Mouse (Mus musculus) kidney, embryonic 16.5 days (tissue): ENCODE data around the gene Foxd3. TPM values are rescaled to one million over a fixed set of nuclear protein-coding genes. Genes with fewer than 3 reads are reported as not detected.

Experiments
- ATAC-seq: fragments of 200-750 bp; cut with Nextera tagmentation; 2 replicates; pipeline ENCODE4 v1.8.0; 2017; ENCODE audit warnings: moderate TSS enrichment; ENCODE audit not compliant: low FRiP score, low TSS enrichment
- H3K27ac ChIP-seq: fragments of 300-500 bp; sonication (generic); 2 replicates; pipeline ENCODE4 v1.5.1; 2014; ENCODE audit warnings: low read length
- H3K27me3 ChIP-seq: fragments of 300-500 bp; sonication (generic); 2 replicates; pipeline ENCODE4 v1.6.1; 2014; ENCODE audit warnings: low read length, control low read depth, mixed read lengths; ENCODE audit not compliant: insufficient read depth
- H3K36me3 ChIP-seq: fragments of 300-500 bp; sonication (generic); 2 replicates; pipeline ENCODE4 v1.6.1; 2014; ENCODE audit warnings: low read length, control low read depth, mixed read lengths; ENCODE audit not compliant: insufficient read depth
- H3K4me1 ChIP-seq: fragments of 300-500 bp; sonication (generic); 2 replicates; pipeline ENCODE4 v1.6.1; 2014; ENCODE audit warnings: low read length, control low read depth, mixed read lengths; ENCODE audit not compliant: insufficient read depth
- H3K4me2 ChIP-seq: fragments of 300-500 bp; sonication (generic); replicated peaks from 2 replicates; pipeline ENCODE4 v1.6.1; 2014; ENCODE audit warnings: low read depth, low read length
- H3K4me3 ChIP-seq: fragments of 300-500 bp; sonication (generic); 2 replicates; pipeline ENCODE4 v1.5.1; 2014; ENCODE audit warnings: mild to moderate bottlenecking, low read length
- H3K9ac ChIP-seq: fragments of 300-500 bp; sonication (generic); replicated peaks from 2 replicates; pipeline ENCODE4 v1.6.1; 2014; ENCODE audit warnings: low read length
- H3K9me3 ChIP-seq: fragments of 300-500 bp; sonication (generic); 2 replicates; pipeline ENCODE4 v1.6.1; 2016; ENCODE audit warnings: low read length, control low read depth
- WGBS: fragments of 180-500 bp; shearing (Covaris S2); extraction: QIAGEN DNeasy Blood & Tissue Kit; methylation state at CpG from one replicate; pipeline ENCODE4 v1.1.7; 2014; 5-methylcytosine and 5-hydroxymethylcytosine counted together
- polyA plus RNA-seq: library from polyadenylated mRNA; unstranded; fragments of >200 nt; fragmentation: Nextera tagmentation; extraction: Ambion mirVana; gene quantifications from 2 replicates; pipeline ENCODE4 v1.2.1, GENCODE M21; 2015

Gene Foxd3
- polyA plus RNA-seq, 1 experiment from 2014 or later: 0.09 TPM

DNA sequence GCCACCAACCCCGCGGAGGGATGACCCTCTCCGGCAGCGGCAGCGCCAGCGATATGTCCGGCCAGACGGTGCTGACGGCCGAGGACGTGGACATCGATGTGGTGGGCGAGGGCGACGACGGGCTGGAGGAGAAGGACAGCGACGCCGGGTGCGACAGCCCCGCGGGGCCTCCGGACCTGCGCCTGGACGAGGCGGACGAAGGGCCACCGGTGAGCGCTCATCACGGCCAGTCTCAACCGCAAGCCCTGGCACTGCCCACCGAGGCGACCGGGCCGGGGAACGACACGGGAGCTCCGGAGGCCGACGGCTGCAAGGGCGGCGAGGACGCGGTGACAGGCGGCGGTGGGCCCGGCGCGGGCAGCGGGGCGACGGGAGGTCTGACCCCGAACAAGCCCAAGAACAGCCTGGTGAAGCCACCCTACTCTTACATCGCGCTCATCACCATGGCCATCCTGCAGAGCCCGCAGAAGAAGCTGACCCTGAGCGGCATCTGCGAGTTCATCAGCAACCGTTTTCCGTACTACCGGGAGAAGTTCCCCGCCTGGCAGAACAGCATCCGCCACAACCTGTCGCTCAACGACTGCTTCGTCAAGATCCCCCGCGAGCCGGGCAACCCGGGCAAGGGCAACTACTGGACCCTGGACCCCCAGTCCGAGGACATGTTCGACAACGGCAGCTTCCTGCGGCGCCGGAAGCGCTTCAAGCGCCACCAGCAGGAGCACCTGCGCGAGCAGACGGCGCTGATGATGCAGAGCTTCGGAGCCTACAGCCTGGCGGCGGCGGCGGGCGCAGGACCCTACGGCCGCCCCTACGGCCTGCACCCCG, 718 bp downstream of the Foxd3 start:
- no peak overlapping the region for H3K27ac ChIP-seq
- peaks cover 18% of the 10 kb centered on the region for H3K4me1 ChIP-seq
- WGBS: under 1% methylated on average over 89 of the region's 92 CpGs
- peaks cover 93% of the 10 kb centered on the region for H3K27me3 ChIP-seq
- peak; percentile 36; the same call in 1 of the 2 replicates for ATAC-seq
- peak overlapping the region; percentile 49 for H3K4me2 ChIP-seq
- no peak overlapping the region for H3K9ac ChIP-seq
- H3K36me3 ChIP-seq: no peaks in the 10 kb centered on the region
- no peaks in the 10 kb centered on the region for H3K9me3 ChIP-seq
- H3K4me3 ChIP-seq: peak overlapping the region; percentile 40

DNA sequence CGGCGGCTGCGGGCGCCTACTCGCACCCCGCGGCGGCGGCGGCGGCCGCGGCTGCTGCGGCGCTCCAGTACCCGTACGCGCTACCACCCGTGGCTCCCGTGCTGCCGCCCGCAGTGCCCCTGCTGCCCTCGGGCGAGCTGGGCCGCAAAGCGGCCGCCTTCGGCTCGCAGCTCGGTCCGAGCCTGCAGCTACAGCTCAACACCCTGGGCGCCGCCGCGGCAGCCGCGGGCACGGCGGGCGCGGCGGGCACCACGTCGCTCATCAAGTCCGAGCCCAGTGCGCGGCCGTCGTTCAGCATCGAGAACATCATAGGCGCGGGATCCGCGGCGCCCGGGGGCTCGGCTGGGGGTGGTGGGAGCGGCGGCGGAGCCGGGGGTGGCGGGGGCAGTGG, 1.3 kb downstream of the Foxd3 start:
- H3K4me3 ChIP-seq: peak overlapping the region; percentile 40
- H3K27me3 ChIP-seq: peaks cover 93% of the 10 kb centered on the region
- no peak overlapping the region for H3K27ac ChIP-seq
- H3K9me3 ChIP-seq: no peaks in the 10 kb centered on the region
- peaks cover 18% of the 10 kb centered on the region for H3K4me1 ChIP-seq
- ATAC-seq: 0 out of 2 replicates have a peak, but pooled peaks have one; percentile 11
- peak overlapping the region; percentile 49 for H3K4me2 ChIP-seq
- H3K36me3 ChIP-seq: no peaks in the 10 kb centered on the region
- WGBS: under 1% methylated on average over 24 of the region's 62 CpGs
- no peak overlapping the region for H3K9ac ChIP-seq

- Histone ChIP-seq H3K4me2 (peak overlapping the region; percentile 49), H3K4me1 (peaks cover 21% of the 10 kb centered on the region), H3K27me3 (peaks cover 93% of the 10 kb centered on the region), H3K4me3 (peak overlapping the region; percentile 40), H3K36me3 (no peaks in the 10 kb centered on the region), H3K9ac (no peak overlapping the region), H3K27ac (no peak overlapping the region), H3K9me3 (no peaks in the 10 kb centered on the region)
- ATAC-seq: peak; percentile 40; the same call in 1 of the 2 replicates
- under 1% methylated on average over 30 of the region's 41 CpGs for WGBS
Measured at GRCm38 (mm10) chr4:99657831-99658470, 1.9 kb downstream of the Foxd3 start.

- Histone ChIP-seq H3K9me3 (no peaks in the 10 kb centered on the region), H3K4me2 (no peak overlapping the region), H3K36me3 (no peaks in the 10 kb centered on the region), H3K27ac (no peak overlapping the region), H3K4me3 (no peak overlapping the region), H3K9ac (no peak overlapping the region), H3K27me3 (peaks cover 95% of the 10 kb centered on the region), H3K4me1 (peaks cover 21% of the 10 kb centered on the region)
- WGBS: 20% methylated on average over 6 of the region's 6 CpGs
- no peak for ATAC-seq
Measured at GRCm38 (mm10) chr4:99658881-99659280, 2.8 kb downstream of the Foxd3 start.

DNA sequence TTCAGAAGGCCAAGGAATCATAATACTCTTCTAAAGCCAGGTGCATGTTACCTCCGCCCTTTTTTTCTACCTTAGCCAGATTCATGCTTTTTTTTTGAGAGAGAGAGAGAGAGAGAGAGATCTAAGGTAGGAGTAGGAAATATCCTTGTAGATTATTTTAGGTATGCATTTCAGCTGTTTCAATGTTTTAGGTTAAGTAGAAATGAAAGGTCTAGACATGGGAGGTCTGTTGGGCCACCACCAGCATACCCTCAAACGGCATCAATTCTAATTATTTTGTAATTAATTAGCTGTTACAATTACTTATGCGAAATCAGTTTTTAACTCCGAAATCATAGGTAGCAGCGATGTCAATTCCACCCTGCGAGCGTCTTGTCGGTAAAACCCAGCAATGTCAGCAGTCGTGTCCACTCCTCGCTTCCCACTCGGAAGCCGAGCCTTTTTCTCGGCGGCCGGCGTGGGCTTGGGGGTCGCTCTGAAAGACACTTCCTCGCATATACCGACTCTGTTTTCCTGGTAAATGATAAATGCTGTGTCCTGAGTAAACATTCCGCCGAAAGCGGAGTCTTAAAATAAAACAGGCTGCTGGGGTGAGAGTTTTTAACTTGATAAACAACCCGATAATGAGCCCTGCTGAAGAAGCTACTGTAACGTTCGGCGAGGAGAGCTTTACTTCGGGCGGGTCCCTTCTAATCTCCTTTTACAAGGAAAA, 3.4 kb downstream of the Foxd3 start:
- Histone ChIP-seq H3K36me3 (no peaks in the 10 kb centered on the region), H3K27me3 (peaks cover 94% of the 10 kb centered on the region), H3K9me3 (no peaks in the 10 kb centered on the region), H3K4me1 (peaks cover 21% of the 10 kb centered on the region), H3K9ac (no peak overlapping the region), H3K4me3 (no peak overlapping the region), H3K4me2 (no peak overlapping the region), H3K27ac (no peak overlapping the region)
- ATAC-seq: no peak
- 1% methylated on average over 28 of the region's 28 CpGs for WGBS

GRCm38 (mm10) chr4:99660073-99660611, 4.0 kb downstream of the Foxd3 start:
- no peak overlapping the region for H3K4me3 ChIP-seq
- WGBS: 2% methylated on average over 20 of the region's 20 CpGs
- H3K4me2 ChIP-seq: no peak overlapping the region
- no peaks in the 10 kb centered on the region for H3K36me3 ChIP-seq
- peaks cover 21% of the 10 kb centered on the region for H3K4me1 ChIP-seq
- no peak for ATAC-seq
- H3K27me3 ChIP-seq: peaks cover 94% of the 10 kb centered on the region
- H3K9ac ChIP-seq: no peak overlapping the region
- no peak overlapping the region for H3K27ac ChIP-seq
- H3K9me3 ChIP-seq: no peaks in the 10 kb centered on the region

DNA sequence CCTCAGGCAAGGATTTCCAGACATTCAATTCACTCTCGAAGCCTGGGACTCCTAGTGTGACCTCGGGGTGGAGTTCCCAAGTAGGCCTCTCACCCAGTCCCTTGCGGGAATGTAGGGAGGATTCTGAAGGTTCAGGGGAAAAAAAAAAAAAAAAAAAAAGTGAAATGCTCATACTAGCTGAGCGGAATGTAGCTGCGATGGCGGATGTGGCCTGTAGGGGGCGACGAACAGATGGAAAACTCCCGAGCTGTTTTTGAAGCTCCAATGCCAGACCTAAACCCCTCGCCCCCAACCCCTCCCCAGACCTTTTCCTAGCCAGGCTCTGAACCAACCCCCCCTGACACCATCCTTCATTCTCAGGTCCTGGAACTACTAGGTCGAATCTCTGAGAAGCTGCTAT, 4.9 kb downstream of the Foxd3 start:
- Histone ChIP-seq H3K9me3 (no peaks in the 10 kb centered on the region), H3K36me3 (no peaks in the 10 kb centered on the region), H3K9ac (no peak overlapping the region), H3K4me2 (peak overlapping the region; percentile 36), H3K4me3 (0 out of 2 replicates have a peak overlapping the region, but pooled peaks have one; percentile 11), H3K27me3 (peaks cover 90% of the 10 kb centered on the region), H3K27ac (no peak overlapping the region), H3K4me1 (peaks cover 17% of the 10 kb centered on the region)
- 0% methylated on average over 11 of the region's 11 CpGs for WGBS
- ATAC-seq: no peak

GRCm38 (mm10) chr4:99661956-99662355, 5.9 kb downstream of the Foxd3 start:
- Histone ChIP-seq H3K9me3 (no peaks in the 10 kb centered on the region), H3K27me3 (peaks cover 85% of the 10 kb centered on the region), H3K36me3 (no peaks in the 10 kb centered on the region), H3K4me3 (no peak overlapping the region), H3K9ac (no peak overlapping the region), H3K27ac (no peak overlapping the region), H3K4me1 (peaks cover 9% of the 10 kb centered on the region; the same call in 1 of the 2 replicates), H3K4me2 (no peak overlapping the region)
- WGBS: 8% methylated on average over 12 of the region's 12 CpGs
- ATAC-seq: no peak

- no peak for ATAC-seq
- WGBS: 6% methylated on average over 9 of the region's 9 CpGs
- peaks cover 9% of the 10 kb centered on the region; the same call in 1 of the 2 replicates for H3K4me1 ChIP-seq
Measured at GRCm38 (mm10) chr4:99662431-99662830, 6.3 kb downstream of the Foxd3 start.

More at GRCm38 (mm10) chr4:99662431-99662830, 6.3 kb downstream of the Foxd3 start:
- H3K27ac ChIP-seq: no peak overlapping the region
- H3K9ac ChIP-seq: no peak overlapping the region
- no peaks in the 10 kb centered on the region for H3K9me3 ChIP-seq
- H3K36me3 ChIP-seq: no peaks in the 10 kb centered on the region
- H3K27me3 ChIP-seq: peaks cover 83% of the 10 kb centered on the region
- H3K4me2 ChIP-seq: no peak overlapping the region
- no peak overlapping the region for H3K4me3 ChIP-seq
